Mouse (Mus musculus) mouse embryonic stem cell (cell line): ENCODE measurements around the gene 1700037H04Rik.

Experiments used
- in situ Hi-C, 2 experiments: fragments of 300-500 bp; cut with MboI; formaldehyde crosslinking; loops; 1 replicate in 1 of 2; 3 replicates in 1 of 2; pipeline ENCODE4 v1.14.3; 2019 to 2020; ENCODE audit warnings: low sequenced_read_pairs in 2 of 2, low pct_unique_long_range_greater_than_20kb in 1 of 2, mixed read lengths in 1 of 2; ENCODE audit not compliant: unreplicated experiment in 1 of 2

Gene 1700037H04Rik

DNA sequence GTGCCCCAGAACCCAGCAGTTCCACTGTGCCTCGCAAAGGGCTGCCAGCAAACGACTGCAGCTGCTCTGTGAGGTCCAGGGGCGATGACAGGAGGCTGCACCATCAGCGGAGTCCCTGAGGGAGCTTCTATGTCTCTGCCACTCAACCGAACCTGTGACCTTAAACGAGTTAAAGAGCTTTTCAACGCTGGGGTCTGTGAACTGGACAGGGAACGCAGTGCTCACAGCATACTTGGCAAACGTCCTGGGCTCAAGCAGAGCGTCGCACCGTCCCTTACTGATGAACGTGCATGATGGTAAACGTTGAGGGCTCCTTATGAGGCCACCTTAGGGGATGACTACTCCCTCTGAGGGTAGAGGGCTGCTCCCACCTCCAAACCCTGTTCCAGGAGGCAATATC, 26.5 kb upstream of the 1700037H04Rik start:
- in situ Hi-C loops = no loop called here

DNA sequence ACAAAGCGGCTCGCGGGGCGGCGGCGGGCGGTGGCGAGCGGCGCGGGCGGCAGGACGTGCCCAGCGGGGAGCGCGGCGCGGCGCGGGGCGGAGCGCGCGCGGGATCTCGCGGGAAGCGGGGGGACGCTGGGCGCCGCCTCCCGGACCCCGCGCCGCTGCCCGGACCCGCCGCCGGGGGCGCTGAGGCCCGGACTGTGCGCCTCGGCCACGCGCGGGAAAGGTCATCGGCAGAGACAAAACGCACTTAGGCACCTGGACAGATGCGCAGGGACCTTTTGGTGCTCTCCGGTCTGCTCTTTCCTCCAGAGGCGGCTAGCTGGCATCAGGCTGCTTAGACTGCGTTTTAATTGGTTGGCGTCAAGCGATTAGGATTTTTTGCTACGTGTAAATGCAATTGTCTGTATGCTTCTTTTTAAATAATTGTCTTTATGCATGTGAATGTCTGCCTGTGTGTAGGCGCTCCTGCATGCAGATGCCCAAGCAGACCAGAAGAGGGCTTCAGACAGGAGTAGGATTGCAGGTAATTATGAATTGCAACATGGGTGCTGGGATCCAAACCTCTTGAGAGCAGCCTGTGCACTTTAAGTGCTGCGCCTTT, 20.2 kb upstream of the 1700037H04Rik start, which contains the start of gene Cenpb:
Gene Cenpb (minus strand): TSS at position 78 of the 598 bp plus-strand sequence.
- in situ Hi-C loops = no loop called here

DNA sequence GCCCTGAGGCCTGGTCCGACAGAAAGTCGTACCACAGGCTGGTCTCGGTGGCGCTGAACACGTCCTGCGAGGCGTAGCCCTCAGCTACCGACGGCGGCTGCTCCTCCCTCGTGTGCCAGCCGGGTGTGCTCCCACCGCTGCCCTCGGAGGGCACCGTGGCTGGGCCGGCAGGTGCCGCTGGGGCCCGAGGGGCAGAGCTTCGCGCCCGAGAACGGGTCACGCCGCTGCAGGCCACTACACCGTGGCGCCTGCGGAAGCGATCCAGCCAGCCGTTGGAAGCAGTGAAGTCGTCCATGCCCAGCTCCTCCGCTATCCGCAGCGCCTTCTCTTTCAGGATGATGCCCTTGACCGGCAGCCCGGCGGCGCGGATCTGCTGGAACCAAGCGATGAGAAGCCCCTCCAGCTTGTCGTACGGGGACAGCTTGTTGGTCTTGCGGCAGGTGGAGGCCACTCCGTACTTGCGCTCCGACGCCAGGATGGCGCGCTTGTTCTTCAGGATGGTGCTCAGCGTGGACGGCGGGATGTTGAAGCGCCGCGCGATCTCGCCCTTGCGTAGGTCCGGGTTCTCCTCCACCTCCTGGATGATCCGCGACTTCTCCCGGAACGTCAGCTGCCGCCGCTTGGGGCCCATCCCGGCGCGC, 19.5 kb upstream of the 1700037H04Rik start:
- in situ Hi-C loops = no loop called here

DNA sequence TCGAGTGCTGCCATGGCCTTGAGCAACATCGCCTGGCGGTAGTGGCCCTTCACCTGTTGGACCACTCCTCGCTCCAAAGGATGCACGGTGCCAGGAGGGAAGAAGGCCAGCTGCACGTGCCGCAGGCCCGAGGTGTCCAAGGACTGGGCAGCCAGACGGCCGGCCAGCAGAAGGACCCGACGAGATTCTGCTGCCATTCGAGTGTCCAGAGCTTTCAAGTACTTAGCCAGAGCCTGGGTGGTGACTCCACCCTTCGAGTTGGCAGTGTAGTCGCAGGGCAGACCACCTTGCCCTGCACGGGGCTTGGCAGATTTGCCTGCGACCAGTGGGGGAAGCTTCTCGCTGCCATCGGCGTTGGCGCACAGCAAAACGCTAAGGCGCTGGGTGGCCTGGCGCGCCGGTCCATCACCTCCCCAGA, 19.0 kb upstream of the 1700037H04Rik start:
- in situ Hi-C loops = no loop called here

DNA sequence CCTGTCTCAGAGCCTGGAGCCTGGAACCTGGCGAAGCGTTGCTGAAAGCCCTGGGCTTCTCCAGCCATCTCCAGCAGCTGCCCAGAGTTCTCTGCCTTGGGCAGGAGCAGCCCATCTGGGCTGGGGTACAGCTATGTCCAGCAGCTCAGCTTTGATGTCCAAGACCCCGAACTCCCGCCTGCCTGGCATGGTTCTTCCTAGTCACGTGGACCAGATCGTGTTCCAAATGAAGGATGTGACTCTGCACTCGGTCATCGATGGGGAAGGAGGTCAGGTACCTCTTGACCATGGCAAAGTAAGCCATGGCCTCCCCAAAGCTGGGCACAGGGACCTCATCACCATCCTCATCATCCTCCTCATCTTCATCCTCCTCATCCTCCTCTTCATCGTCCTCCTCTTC, 18.1 kb upstream of the 1700037H04Rik start:
- in situ Hi-C loops = no loop called here

DNA sequence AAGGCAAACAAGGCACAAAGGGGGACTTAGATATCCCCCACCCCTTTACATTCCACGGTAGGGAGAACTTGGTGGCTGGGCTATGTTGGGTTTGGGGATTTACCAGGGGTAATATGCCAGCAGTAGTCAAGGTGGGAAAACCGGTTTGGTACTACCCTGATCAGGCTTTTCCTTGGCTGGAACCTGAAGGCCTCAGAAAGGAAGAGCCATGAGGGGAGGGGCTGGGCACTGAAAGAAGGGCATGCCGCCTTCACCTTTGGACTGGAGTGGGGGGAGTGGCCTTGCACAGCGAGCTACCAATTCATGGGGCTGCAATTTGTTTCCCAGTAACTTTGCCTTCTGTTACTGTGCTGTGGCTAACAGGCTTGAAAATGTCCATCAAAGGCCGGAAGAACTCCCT, 16.6 kb upstream of the 1700037H04Rik start:
- in situ Hi-C loops = no loop called here

DNA sequence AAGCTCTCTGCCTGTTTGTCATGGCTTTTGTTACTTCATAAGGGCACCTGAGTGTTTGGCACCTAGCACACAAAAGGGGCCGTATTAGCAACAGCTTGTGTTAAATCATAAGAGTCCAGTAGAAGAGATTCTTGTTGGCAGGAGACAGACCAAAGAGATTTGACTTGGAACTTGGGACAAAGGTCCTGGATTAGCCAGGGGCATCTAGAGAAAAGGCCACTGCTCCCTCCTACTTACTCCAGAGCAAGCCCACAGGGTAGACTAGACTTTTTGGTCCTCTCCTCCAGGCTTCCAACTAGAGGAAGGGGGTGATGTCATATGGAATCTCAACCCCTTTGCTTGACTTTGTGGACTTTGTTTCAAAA, 16.0 kb upstream of the 1700037H04Rik start:
- in situ Hi-C loops = no loop called here

DNA sequence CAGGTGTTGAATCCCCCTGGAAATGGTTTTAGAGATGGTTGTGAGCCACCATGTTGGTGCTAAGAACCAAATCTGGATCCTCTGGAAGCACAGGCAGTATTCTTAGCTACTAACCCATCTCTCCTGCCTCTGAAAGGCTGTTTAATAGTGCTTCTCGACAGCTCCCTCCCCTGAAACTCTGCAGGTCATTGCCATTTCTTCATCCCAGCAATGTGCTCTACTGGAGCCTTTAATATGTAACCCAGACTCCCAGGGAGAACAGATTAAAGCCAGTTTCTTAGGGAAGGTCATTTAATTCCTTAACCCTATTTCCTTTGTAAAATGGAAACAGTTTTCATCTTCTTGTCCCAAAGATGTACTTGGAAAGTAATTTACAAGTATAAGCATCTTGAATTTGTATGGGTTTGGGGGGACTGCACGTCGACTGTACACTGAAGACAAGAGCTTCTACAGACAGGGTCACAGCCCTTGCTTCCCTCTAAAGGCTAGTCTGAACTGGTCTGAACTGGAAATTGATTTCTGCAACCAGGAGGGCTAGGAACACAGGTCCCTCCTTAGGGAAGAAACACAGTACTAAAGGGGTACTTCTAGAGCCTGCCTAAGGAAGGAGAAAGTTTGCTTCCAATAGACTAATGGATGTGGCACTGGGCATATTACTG, 15.5 kb upstream of the 1700037H04Rik start:
- in situ Hi-C loops = no loop called here

DNA sequence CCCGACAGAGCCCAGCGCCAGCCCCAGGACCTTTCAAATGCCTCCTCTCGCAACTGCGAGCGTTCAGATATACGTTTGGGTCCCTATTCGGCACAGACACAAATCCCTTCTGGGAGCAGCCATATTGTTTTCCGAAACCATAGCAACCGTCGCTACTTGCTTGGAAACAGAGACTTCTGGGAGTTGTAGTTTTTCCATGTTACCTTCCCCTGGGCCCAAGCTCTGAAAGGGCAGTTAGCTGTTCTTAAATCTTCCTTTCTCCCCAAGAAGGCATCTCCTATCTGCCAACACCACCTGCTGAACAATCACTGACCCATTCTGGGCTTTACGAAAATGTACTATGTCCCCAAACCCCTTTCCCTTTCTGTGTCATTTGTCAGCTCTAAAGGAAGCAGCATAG, 14.8 kb upstream of the 1700037H04Rik start:
- in situ Hi-C loops = no loop called here

DNA sequence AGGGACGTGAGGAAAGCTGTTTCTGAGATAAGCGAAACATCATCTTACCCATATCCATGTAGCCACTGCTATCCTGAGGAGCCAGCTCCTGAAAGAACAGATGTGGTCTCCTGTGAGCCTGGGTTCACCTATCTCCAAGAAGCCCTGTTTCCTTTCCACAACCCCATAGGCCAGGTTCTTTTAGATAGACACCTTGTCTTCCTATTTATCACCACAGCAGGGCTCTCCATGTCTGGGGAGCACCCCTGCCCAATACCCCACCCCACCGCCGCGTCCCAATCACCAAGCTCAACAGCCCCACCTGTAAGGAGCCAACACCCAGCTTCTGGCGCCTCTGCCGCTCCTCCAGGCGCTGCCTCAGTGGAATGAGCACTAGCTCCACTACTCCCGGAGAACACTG, 12.4 kb upstream of the 1700037H04Rik start:
- in situ Hi-C loops = no loop called here

DNA sequence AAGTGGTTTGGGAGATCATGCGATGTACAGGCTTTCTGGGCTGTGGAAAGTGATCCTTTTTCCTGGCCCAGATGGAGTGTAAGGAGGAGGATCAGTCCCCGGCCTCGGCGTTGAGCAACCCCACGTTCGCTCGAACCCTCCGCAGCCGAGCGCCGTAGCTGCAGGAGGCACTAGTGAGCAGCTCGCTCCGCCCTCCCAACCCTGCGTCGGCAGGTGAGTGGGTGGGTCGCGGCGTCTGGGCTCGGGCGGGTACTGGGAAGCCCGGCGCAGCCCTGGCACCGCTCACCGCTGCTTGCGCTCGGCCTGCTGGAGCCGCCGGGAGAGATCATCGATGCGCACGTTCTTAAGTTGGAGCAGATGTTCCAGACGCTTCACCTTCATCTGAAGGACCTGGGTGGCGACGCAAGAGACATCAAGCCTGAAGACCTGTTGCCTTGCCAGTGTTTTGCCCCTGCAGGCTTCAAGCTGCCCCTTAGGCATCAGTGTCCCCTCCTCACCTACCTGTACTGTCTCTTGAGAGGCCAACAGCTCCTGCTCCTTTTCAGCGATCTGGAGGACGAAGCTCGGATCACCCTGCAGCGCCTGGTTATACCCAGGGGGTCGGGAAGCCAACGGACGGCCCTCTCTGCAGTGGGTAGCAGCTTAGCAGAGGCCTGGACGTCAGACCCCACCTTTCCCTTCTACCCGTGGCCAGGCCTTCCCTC, 11.7 kb upstream of the 1700037H04Rik start:
- in situ Hi-C loops = no loop called here

DNA sequence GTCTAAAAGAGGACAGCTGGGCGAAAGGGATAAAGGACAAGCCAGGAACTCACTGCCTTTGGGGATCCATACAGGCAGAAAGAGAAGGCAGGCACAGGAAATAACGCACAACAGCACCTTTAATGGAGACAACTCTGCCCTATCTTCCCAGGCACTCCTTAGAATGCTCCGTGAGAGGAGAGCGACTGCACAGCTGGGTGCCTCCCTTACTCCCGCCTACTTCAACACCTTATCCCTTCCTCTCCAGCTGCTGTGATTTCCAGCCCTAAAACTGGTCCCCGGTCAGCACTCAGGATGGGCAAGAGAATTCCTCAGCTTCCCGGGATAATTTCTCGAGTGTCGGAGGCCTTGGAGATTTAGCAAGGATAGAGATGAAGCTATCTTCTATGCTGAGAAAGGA, 11.1 kb upstream of the 1700037H04Rik start:
- in situ Hi-C loops = no loop called here

DNA sequence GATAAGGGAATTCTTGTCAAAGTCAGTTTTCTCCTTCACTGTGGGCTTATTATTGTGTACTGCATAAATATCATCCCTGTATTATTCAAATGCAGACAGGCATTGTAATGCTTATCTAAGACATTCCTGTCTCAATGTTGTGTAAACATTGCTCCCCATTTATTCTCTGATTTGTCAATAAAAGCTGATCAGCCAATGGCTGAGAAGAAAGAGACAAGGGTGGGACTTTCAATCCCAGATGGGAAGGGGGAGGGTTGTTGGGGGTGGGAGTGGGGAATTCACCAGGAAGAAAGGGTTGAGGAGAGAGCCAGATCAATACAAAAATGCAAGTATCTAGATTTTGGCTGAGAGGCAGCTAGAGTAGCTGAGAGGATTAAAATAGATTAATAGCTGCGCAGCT, 9.0 kb upstream of the 1700037H04Rik start:
- in situ Hi-C loops = no loop called here

DNA sequence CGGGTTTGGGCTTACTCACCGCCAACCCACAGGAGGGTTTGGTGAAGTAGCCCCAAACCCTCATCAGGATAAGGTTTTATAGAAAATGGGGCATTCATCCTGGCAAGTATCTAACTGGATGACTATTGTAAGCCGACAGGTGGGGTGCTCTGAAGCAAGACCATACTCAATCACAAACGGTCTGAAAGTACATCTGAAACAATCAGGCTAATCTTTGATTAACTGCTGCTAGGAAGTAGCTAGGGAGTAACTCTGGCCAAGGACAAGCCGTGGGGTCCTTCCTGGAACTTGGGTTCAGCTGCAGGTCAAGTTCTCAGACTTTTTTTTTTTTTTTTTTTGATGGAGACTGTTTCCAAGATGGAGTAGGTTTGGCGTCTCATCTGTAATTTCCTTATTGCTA, 8.1 kb upstream of the 1700037H04Rik start:
- in situ Hi-C loops = no loop called here

DNA sequence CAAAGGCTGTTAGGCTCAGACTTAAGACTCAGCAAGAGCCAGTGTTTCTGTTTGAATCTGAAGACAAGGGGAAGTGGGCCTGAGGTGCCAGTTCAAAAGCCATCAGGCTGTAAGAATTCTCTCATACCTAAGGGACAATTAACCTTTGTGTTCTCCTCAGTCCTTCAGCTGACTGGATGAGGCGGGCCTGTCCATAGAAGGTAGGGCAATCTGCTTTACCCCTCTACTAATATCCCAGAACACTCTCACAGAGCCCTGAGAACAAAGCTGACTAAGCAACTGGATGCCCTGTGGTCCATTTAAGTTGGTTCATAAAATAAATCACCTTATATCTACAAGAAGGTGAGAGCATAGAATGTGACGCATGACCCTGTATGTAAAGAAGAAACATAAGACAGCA, 6.3 kb upstream of the 1700037H04Rik start:
- in situ Hi-C loops = no loop called here

DNA sequence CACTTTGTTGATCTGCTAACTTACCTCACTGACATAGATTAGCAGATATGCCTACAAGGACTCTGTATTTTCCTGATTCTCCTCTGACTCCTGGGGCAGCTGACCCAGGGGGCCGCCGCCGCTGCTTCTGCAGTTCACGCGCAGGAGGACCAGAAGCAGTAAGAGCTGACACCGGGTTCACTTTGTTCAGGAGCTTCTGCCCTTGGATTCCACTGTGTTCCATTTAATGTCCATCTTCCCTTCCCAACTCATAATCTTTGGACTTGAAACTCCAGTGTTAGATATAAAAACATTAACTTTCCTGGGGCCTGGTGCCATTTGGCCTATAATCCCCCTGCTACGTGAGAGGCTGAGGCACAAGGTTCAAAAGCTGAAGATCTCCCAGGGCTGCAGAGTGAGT, 4.0 kb upstream of the 1700037H04Rik start:
- in situ Hi-C loops = no loop called here

DNA sequence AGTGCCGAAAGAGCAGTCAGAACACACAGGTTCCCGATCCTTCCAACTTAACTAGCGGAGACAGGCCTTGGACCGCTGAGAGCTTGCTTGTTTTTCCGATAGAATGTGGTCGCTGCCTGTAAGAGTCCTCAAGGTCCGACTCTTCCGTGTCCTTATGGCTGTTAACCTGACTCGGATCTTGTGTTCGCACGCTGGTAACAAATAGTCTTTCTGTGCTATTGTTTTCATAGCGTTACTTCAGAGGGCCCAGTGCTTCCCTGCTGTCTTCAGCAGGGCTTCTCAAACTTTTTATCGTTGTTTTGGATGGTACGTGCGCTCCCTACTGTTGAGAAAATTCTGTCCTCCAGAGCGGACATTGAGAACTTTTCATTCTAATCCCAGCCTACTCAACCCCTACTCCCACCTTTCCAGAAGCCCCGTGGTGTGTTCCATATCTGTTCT, 810 bp upstream of the 1700037H04Rik start:
- in situ Hi-C loops = no loop called here

DNA sequence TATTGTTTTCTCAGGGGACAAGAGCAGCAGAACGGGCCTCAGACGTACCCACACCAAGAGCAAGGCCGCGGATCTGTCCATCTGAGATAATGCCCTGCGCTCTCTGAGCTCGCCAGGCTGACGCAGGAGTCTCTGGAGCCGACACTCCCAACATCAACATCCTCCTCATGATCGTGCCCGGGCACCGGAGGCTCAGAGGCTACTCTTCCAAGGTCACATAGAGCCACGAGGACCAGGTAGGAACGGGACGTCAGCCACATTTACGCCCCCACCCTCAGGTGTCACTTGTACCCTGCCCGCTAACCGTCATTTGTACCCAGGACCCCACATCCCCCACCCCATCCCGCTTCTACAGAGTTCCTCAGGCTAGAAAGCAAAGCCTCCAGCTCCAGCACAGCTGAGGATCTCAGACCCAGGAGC, 380 bp downstream of the 1700037H04Rik start:
- in situ Hi-C loops = no loop called here

DNA sequence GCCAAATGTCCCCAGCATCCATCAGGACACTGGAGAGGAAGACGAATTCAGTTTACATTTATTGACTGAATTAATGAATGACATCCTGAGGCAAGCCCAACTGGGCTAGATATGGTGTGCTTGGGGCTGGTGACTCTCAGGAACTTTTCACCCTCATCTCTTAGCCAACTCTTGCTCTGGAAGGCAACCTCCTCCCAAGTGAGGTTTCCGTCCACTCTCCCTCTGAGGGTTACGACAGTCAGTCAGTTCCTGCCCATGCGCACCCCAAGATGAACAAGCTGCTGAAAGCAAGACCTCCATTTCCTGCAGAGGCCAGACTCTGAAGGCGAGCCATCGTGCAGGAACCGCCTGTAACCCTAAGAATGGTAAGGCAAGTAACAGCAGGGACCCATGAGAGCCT, 2.9 kb downstream of the 1700037H04Rik start:
- in situ Hi-C loops = no loop called here
